ENCODE assay signal across 21 mouse cellular contexts in the genomic region with DNA sequence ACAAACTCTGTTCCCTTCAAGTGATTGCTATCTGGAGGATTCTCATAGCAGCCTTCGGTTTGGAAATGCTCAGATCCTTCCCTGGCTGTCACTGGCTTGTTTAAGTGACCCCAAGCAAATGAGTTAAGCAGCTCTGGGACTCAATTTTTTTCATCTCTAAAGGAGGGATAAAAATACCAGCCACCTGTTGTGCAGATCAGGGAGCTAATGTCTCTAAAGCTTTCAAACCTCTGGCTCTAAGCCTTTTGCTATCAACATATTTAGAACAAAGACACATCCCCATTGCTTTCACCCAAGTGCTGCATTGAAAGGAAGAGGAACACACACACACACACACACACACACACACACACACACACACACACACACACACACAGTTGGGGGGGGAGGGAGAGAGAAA.
DNase-seq lines count a peak whose midpoint lies in the region; ATAC-seq and TF ChIP-seq lines count a peak whose summit lies in the region.
"Had no signal": no experiment of that assay in that cellular context is flagged by ENCODE, and none has a peak within 500 bp of the region (broad histone marks: within the 10 kb centered on the region; RNA-seq: fewer than 3 reads in every experiment).

No protein-coding gene starts in this region.

- H3K79me2 ChIP-seq in myocyte (ENCODE audit: control insufficient read depth, insufficient read depth) = no peaks in the 10 kb centered on the region

- 64% methylated on average over 1 of the region's 1 CpGs for WGBS in embryonic facial prominence, embryonic 14.5 days
- 60% methylated on average over 1 of the region's 1 CpGs for WGBS in embryonic facial prominence, embryonic 10.5 days
- 37% methylated on average over 1 of the region's 1 CpGs for WGBS in midbrain, embryonic 14.5 days
- WGBS in midbrain, embryonic 11.5 days = 29% methylated on average over 1 of the region's 1 CpGs

- peak; percentile 34 for DNase-seq in embryonic facial prominence, embryonic 14.5 days (ENCODE audit: low spot score)
- no peak for DNase-seq in embryonic facial prominence, embryonic 10.5 days (ENCODE audit: low spot score)
- peak; percentile 9 for DNase-seq in midbrain, embryonic 14.5 days
- DNase-seq in midbrain, embryonic 11.5 days (ENCODE audit: low spot score, missing footprints) = no peak
- peak; percentile 10 for DNase-seq in brain, adult 2 months (ENCODE audit: low read depth, low spot score)
- no peak for DNase-seq in urinary bladder, postnatal 14 days (ENCODE audit: low spot score)
- DNase-seq in cerebellum, postnatal 25 days = no peak
- DNase-seq: adrenal gland, postnatal 10 days; B cell, adult 2 months; cerebellum, adult 18-20 months; cerebellum, adult 9-11 months; gastrocnemius, postnatal 10 days; heart, adult 2 months; heart, postnatal 14 days had no signal

- no peak overlapping the region for H3K4me3 ChIP-seq in embryonic facial prominence, embryonic 14.5 days (ENCODE audit: low read depth, low read length)
- H3K4me3 ChIP-seq in embryonic facial prominence, embryonic 10.5 days = no peak overlapping the region
- no peak overlapping the region for H3K4me3 ChIP-seq in midbrain, embryonic 14.5 days (replicated peaks; ENCODE audit: low read depth, low read length)
- H3K4me3 ChIP-seq in midbrain, embryonic 11.5 days (ENCODE audit: low read depth, low read length) = no peak overlapping the region
- no peak overlapping the region for H3K4me3 ChIP-seq in myocyte
- H3K4me3 ChIP-seq: heart, adult 2 months; heart, embryonic 15.5 days; hindbrain, embryonic 13.5 days had no signal

- TF ChIP-seq POLR2A in myocyte (IDR thresholded peaks at IDR 0.05; ENCODE audit: insufficient read length, low read depth) = no peak

- no peak overlapping the region for H3K9ac ChIP-seq in embryonic facial prominence, embryonic 14.5 days (ENCODE audit: low read depth, low read length)
- H3K9ac ChIP-seq in midbrain, embryonic 14.5 days (replicated peaks; ENCODE audit: low read length) = no peak overlapping the region
- H3K9ac ChIP-seq in midbrain, embryonic 11.5 days (ENCODE audit: low read length) = no peak overlapping the region
- H3K9ac ChIP-seq: heart, embryonic 15.5 days; hindbrain, embryonic 13.5 days had no signal

- no peaks in the 10 kb centered on the region for H3K36me3 ChIP-seq in embryonic facial prominence, embryonic 14.5 days (ENCODE audit: control insufficient read depth, insufficient read depth, low read length)
- no peaks in the 10 kb centered on the region for H3K36me3 ChIP-seq in embryonic facial prominence, embryonic 10.5 days (replicated peaks)
- H3K36me3 ChIP-seq in midbrain, embryonic 14.5 days (ENCODE audit: control insufficient read depth, insufficient read depth, low read length) = no peaks in the 10 kb centered on the region
- no peaks in the 10 kb centered on the region for H3K36me3 ChIP-seq in midbrain, embryonic 11.5 days (ENCODE audit: control insufficient read depth, insufficient read depth, low read length)
- no peaks in the 10 kb centered on the region for H3K36me3 ChIP-seq in myocyte (ENCODE audit: control insufficient read depth, insufficient read depth)
- H3K36me3 ChIP-seq: G1E; heart, embryonic 15.5 days; hindbrain, embryonic 13.5 days had no signal

- no peak for ATAC-seq in embryonic facial prominence, embryonic 14.5 days (ENCODE audit: low read depth)
- ATAC-seq in midbrain, embryonic 14.5 days (ENCODE audit: low FRiP score, low TSS enrichment) = no peak
- ATAC-seq in midbrain, embryonic 11.5 days (ENCODE audit: low FRiP score) = no peak
- ATAC-seq: CD4-positive, CD25-positive, alpha-beta regulatory T cell, adult 4 months; hindbrain, postnatal 0 days had no signal

- H3K27me3 ChIP-seq in embryonic facial prominence, embryonic 14.5 days (replicated peaks; ENCODE audit: control insufficient read depth, insufficient read depth, low read length) = no peaks in the 10 kb centered on the region
- no peaks in the 10 kb centered on the region for H3K27me3 ChIP-seq in embryonic facial prominence, embryonic 10.5 days (replicated peaks; ENCODE audit: low read depth, poor library complexity, severe bottlenecking)
- no peaks in the 10 kb centered on the region for H3K27me3 ChIP-seq in midbrain, embryonic 14.5 days (ENCODE audit: control insufficient read depth, insufficient read depth, low read length)
- no peaks in the 10 kb centered on the region for H3K27me3 ChIP-seq in midbrain, embryonic 11.5 days (ENCODE audit: control insufficient read depth, insufficient read depth, low read length)
- no peaks in the 10 kb centered on the region for H3K27me3 ChIP-seq in myocyte (ENCODE audit: control insufficient read depth, insufficient read depth, insufficient read length)
- H3K27me3 ChIP-seq: heart, embryonic 15.5 days; hindbrain, embryonic 13.5 days had no signal

- no peaks in the 10 kb centered on the region for H3K4me1 ChIP-seq in embryonic facial prominence, embryonic 14.5 days (ENCODE audit: control insufficient read depth, insufficient read depth, low read length)
- H3K4me1 ChIP-seq in embryonic facial prominence, embryonic 10.5 days = no peaks in the 10 kb centered on the region
- H3K4me1 ChIP-seq in midbrain, embryonic 14.5 days (ENCODE audit: control insufficient read depth, insufficient read depth, low read length) = no peaks in the 10 kb centered on the region
- H3K4me1 ChIP-seq in midbrain, embryonic 11.5 days (ENCODE audit: control insufficient read depth, insufficient read depth, low read length) = no peaks in the 10 kb centered on the region
- H3K4me1 ChIP-seq: heart, embryonic 15.5 days; hindbrain, embryonic 13.5 days had no signal

- no peak overlapping the region for H3K27ac ChIP-seq in embryonic facial prominence, embryonic 14.5 days (replicated peaks; ENCODE audit: low read depth, low read length)
- no peak overlapping the region for H3K27ac ChIP-seq in embryonic facial prominence, embryonic 10.5 days (replicated peaks)
- no peak overlapping the region for H3K27ac ChIP-seq in midbrain, embryonic 14.5 days (replicated peaks; ENCODE audit: low read depth, low read length)
- H3K27ac ChIP-seq in midbrain, embryonic 11.5 days (ENCODE audit: low read depth, low read length) = no peak overlapping the region
- H3K27ac ChIP-seq: heart, adult 2 months; heart, embryonic 15.5 days; hindbrain, embryonic 13.5 days; hindbrain, postnatal 0 days had no signal

- no peak overlapping the region for H3ac ChIP-seq in myocyte (ENCODE audit: control insufficient read depth, insufficient read length)

- H3K9me3 ChIP-seq in embryonic facial prominence, embryonic 14.5 days (ENCODE audit: control insufficient read depth, low read length) = no peaks in the 10 kb centered on the region
- H3K9me3 ChIP-seq in embryonic facial prominence, embryonic 10.5 days = no peaks in the 10 kb centered on the region
- no peaks in the 10 kb centered on the region for H3K9me3 ChIP-seq in midbrain, embryonic 14.5 days (ENCODE audit: control insufficient read depth, low read length)
- H3K9me3 ChIP-seq in midbrain, embryonic 11.5 days (ENCODE audit: control insufficient read depth, low read length) = no peaks in the 10 kb centered on the region
- H3K9me3 ChIP-seq: G1E; heart, embryonic 15.5 days; hindbrain, embryonic 13.5 days had no signal

- H3K4me2 ChIP-seq in embryonic facial prominence, embryonic 14.5 days (ENCODE audit: low read depth, low read length) = no peak overlapping the region
- H3K4me2 ChIP-seq in midbrain, embryonic 14.5 days (ENCODE audit: low read length) = no peak overlapping the region
- H3K4me2 ChIP-seq in midbrain, embryonic 11.5 days = no peak overlapping the region
- peak overlapping the region; percentile 13 for H3K4me2 ChIP-seq in myocyte (ENCODE audit: low read depth)
- H3K4me2 ChIP-seq: heart, embryonic 11.5 days; heart, embryonic 15.5 days; hindbrain, embryonic 13.5 days had no signal

TF ChIP-seq in myocyte, 11 proteins besides CTCF, POLR2A, EP300 and RAD21:
- no peak for TF ChIP-seq USF1 (IDR thresholded peaks at IDR 0.05; ENCODE audit: low read depth)
- peak in 1 of 3 experiments; percentile 72 for TF ChIP-seq MYOG (IDR thresholded peaks at IDR 0.05; ENCODE audit: control insufficient read depth in 1 of 3, insufficient read depth in 1 of 3, insufficient read length in 2 of 3, low read depth in 2 of 3)
- peak; percentile 37 to 71 (median 40) for TF ChIP-seq MYOD1 (IDR thresholded peaks at IDR 0.05; ENCODE audit: control insufficient read depth in 1 of 3, insufficient read length in 2 of 3, low read depth in 2 of 3)
- TF ChIP-seq E2F4 (IDR thresholded peaks at IDR 0.05; ENCODE audit: insufficient read depth) = no peak
- no peak for TF ChIP-seq TCF12 (IDR thresholded peaks at IDR 0.05; ENCODE audit: insufficient read depth, poor library complexity, severe bottlenecking)

Comparison
In these comparisons a context has a peak if more than half of its experiments do, and no peak if none do; other contexts are left out.
1. DNase-seq: peak in embryonic facial prominence, embryonic 14.5 days (single experiment), midbrain, embryonic 14.5 days (single experiment) and brain, adult 2 months (single experiment); none in embryonic facial prominence, embryonic 10.5 days (single experiment), midbrain, embryonic 11.5 days (single experiment), urinary bladder, postnatal 14 days (single experiment) and cerebellum, postnatal 25 days (0 of 2).